Mouse (Mus musculus) layer of hippocampus, adult 8-10 months (tissue): ENCODE measurements around the gene Spg20. TPM values are rescaled to one million over a fixed set of nuclear protein-coding genes. Genes with fewer than 3 reads are reported as not detected.

Experiments
- DNase-seq, 2 experiments: peaks; one replicate each; pipeline ENCODE4 v3.0.0; 2022; ENCODE audit warnings: low spot score in 2 of 2
- microRNA-seq, 2 experiments: library from miRNA; unstranded; fragments of <30 nt; microRNA quantifications; one replicate each; pipeline ENCODE4 v1.2.0; 2022
- total RNA-seq, 4 experiments: library from RNA; stranded (reverse); gene quantifications; 2 replicates each; pipeline ENCODE4 v1.2.4; 2022

Spg20 gene
- total RNA-seq, 4 experiments from 2014 or later = 41.3 to 56.1 (median 50.2) TPM

- DNase-seq = no peak
These were observed 35.2 kb downstream of the Spg20 start for GRCm38 (mm10) chr3:55147156-55147555.

- DNase-seq = no peak
These were observed 36.2 kb downstream of the Spg20 start for GRCm38 (mm10) chr3:55148091-55148490.

- DNase-seq = peak; percentile 32 to 62
These were observed 39.9 kb downstream of the Spg20 start for GRCm38 (mm10) chr3:55151656-55152433.

GRCm38 (mm10) chr3:55152673-55153334 lies 40.9 kb downstream of the Spg20 start:
- no peak for DNase-seq

GRCm38 (mm10) chr3:55154163-55154562 lies 42.3 kb downstream of the Spg20 start:
- no peak for DNase-seq

- DNase-seq = no peak
These were observed 45.5 kb downstream of the Spg20 start for GRCm38 (mm10) chr3:55157413-55157812.

GRCm38 (mm10) chr3:55161144-55161543 lies 49.2 kb downstream of the Spg20 start:
- no peak for DNase-seq

- no peak for DNase-seq
These were observed 51.6 kb downstream of the Spg20 start for GRCm38 (mm10) chr3:55163510-55163909.

- no peak for DNase-seq
These were observed 60.6 kb downstream of the Spg20 start for GRCm38 (mm10) chr3:55172478-55172877.

- no peak for DNase-seq
These were observed 65.4 kb downstream of the Spg20 start for GRCm38 (mm10) chr3:55177271-55177670.

- DNase-seq = no peak
These were observed 69.9 kb downstream of the Spg20 start, which contains the start of gene Sohlh2 for GRCm38 (mm10) chr3:55181766-55182165. TSS of gene Sohlh2 (plus strand) at chr3:55182028.

Small RNAs within 50 kb of the gene (microRNA-seq; reads per million reads assigned to microRNA genes)
- 0 reads per million in 2 experiments for gene Gm22029

Other genes starting within 250 kb of the Spg20 start
- gene Sertm1, start 196.2 kb upstream of the Spg20 start, total RNA-seq = 10 to 100 TPM; 58.4 to 75.1 (median 68.5) TPM
- gene Ccna1, start 56.6 kb upstream of the Spg20 start, total RNA-seq = 1 to 10 TPM; 2.1 to 4.2 (median 2.6) TPM
- under 1 TPM; 0.23 to 0.97 (median 0.66) TPM for gene Ccdc169, start 25.2 kb downstream of the Spg20 start, total RNA-seq
- not detected for gene Sohlh2, start 69.9 kb downstream of the Spg20 start, total RNA-seq
- 100 to 1,000 TPM; 509 to 592 (median 551) TPM for gene Dclk1, start 130.3 kb downstream of the Spg20 start, total RNA-seq